Mouse (Mus musculus) embryonic fibroblast, embryonic 13.5 days (primary cell): ENCODE data around the gene Gtf3c5.

ENCODE experiments used
- CTCF ChIP-seq: IDR thresholded peaks from 2 replicates; pipeline ENCODE4 v1.5.1; 2011; ENCODE audit warnings: mild to moderate bottlenecking, control low read depth, low read length, moderate library complexity, borderline replicate concordance; ENCODE audit not compliant: insufficient read depth
- POLR2A ChIP-seq: IDR thresholded peaks from 2 replicates; pipeline ENCODE4 v1.6.1; 2011; ENCODE audit warnings: low read depth, mild to moderate bottlenecking, control low read depth, low read length, moderate library complexity

DNA sequence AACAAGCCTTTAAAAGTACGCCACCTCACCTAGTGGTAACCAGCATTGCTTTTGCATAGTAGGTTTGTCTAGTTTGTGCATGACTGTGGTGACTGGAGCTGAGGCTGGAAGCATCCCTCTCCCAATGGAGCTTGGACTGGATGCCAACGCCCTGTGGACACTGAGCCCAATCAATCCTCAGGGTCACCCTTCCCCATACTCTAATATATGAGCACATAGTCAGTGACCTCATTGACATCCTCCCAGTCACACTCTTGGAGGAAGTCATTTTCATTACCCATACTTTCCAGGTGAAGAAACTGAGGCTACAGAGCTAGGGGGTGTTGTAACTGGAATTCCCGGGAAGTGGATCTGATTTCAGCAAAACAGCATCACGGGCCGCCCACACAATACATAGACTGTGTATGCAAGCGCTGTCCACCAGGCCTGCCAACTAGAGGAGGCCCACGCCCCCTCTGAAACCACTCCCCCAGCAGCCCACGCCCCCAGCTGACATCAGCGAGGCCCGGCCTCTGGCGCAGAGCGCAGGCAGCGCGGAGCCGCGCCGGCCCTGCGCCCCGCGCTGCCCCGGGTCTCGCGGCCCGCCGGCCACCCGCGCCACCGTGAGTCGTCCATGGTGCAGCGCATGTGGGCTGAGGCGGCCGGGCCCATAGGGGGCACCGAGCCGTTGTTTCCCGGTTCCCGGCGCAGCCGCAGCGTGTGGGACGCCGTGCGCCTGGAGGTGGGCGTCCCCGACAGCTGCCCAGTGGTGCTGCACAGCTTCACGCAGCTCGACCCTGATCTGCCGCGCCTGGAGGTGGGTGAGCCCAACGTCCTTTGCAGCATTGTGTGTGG is 50.4 kb downstream of the Gtf3c5 start:
- TF ChIP-seq POLR2A = peak; percentile 75
- TF ChIP-seq CTCF = no peak
